Mouse (Mus musculus) forebrain, embryonic 14.5 days (tissue): ENCODE data around the gene Cntfr. TPM values are rescaled to one million over a fixed set of nuclear protein-coding genes. Genes with fewer than 3 reads are reported as not detected.

ENCODE experiments used
- ATAC-seq: fragments of 200-750 bp; cut with Nextera tagmentation; 2 replicates; pipeline ENCODE4 v1.8.0; 2017; ENCODE audit warnings: mild to moderate bottlenecking, moderate library complexity
- DNase-seq: peaks from one replicate; pipeline ENCODE4 v3.0.0-alpha.2; 2015; ENCODE audit warnings: low spot score
- H3K27ac ChIP-seq: fragments of 300-500 bp; sonication (generic); 2 replicates; pipeline ENCODE4 v1.5.1; 2014; ENCODE audit warnings: low read depth, mild to moderate bottlenecking, control low read depth, low read length, moderate library complexity
- H3K27me3 ChIP-seq: fragments of 300-500 bp; sonication (generic); replicated peaks from 2 replicates; pipeline ENCODE4 v1.6.1; 2014; ENCODE audit warnings: low read length, control low read depth, mixed read lengths; ENCODE audit not compliant: control insufficient read depth, insufficient read depth
- H3K36me3 ChIP-seq: fragments of 300-500 bp; sonication (generic); 2 replicates; pipeline ENCODE4 v1.6.1; 2014; ENCODE audit warnings: low read length, control low read depth; ENCODE audit not compliant: control insufficient read depth, insufficient read depth
- H3K4me1 ChIP-seq: fragments of 300-500 bp; sonication (generic); 2 replicates; pipeline ENCODE4 v1.6.1; 2014; ENCODE audit warnings: antibody characterized with exemption, low read length, control low read depth; ENCODE audit not compliant: control insufficient read depth, insufficient read depth
- H3K4me2 ChIP-seq: fragments of 300-500 bp; sonication (generic); 2 replicates; pipeline ENCODE4 v1.6.1; 2014; ENCODE audit warnings: mild to moderate bottlenecking, control low read depth, low read length
- H3K4me3 ChIP-seq: fragments of 300-500 bp; sonication (generic); 2 replicates; pipeline ENCODE4 v1.5.1; 2014; ENCODE audit warnings: low read depth, low read length, control low read depth
- H3K9ac ChIP-seq: fragments of 300-500 bp; sonication (generic); 2 replicates; pipeline ENCODE4 v1.6.1; 2014; ENCODE audit warnings: mild to moderate bottlenecking, low read length, control low read depth, moderate library complexity
- H3K9me3 ChIP-seq: fragments of 300-500 bp; sonication (generic); replicated peaks from 2 replicates; pipeline ENCODE4 v1.6.1; 2016; ENCODE audit warnings: low read length, control low read depth, mixed read lengths; ENCODE audit not compliant: control insufficient read depth
- WGBS: fragments of 180-500 bp; shearing (Covaris S2); extraction: QIAGEN DNeasy Blood & Tissue Kit; methylation state at CpG from one replicate; pipeline ENCODE4 v1.1.7; 2014; 5-methylcytosine and 5-hydroxymethylcytosine counted together
- polyA plus RNA-seq: library from polyadenylated mRNA; unstranded; fragments of >200 nt; fragmentation: Nextera tagmentation; extraction: Ambion mirVana; gene quantifications from 2 replicates; pipeline ENCODE4 v1.2.1, GENCODE M21; 2014

Cntfr gene
- polyA plus RNA-seq, 1 experiment from 2014 or later, result 12.6 TPM

DNA sequence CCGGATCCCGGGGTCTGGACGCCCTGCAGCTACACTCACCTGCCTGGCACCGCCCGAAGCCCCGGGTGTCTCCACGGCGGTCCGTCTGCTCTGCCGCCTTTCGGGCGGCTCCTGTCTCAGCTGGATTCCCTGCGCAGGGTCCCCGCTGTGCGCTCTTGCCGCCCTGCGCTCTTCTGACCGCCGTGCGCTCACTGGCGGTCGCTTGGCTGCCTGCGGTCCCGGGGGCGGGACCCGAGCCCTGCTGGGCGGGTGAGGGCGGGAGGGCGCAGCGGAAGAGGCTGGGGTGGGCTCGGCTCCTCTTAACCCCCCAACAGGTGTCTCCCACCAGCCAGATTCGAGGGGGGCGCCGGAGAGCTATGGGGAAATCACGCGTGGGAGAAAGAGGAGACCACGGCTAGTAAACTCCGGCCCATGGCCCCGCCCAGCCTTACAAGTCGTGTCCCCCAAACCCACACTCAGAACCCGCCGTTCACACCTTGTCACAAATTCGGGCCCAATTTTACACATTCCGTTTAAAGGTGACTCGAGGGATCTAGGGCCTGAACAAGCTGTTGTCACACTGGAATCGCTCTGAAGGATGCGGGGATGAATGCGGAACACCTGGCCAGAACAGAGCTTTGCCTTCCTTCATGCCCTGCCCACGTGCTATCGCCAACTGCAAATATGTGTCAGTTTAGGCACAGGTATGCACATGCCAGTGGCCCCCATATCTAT is 34.3 kb upstream of the Cntfr start, which contains the start of gene Arid3c:
Arid3c (minus strand) TSS at position 91 of the 714 bp plus-strand sequence.
- 2% methylated on average over 50 of the region's 50 CpGs for WGBS
- no peak within 1 kb of the TSS for H3K27ac ChIP-seq
- peak within 1 kb of the TSS; percentile 63 for H3K4me2 ChIP-seq
- H3K27me3 ChIP-seq, result peaks cover 49% of the 10 kb centered on the region
- DNase-seq, result peak; percentile 33
- peaks cover 13% of the 10 kb centered on the region; the same call in 1 of the 2 replicates for H3K4me1 ChIP-seq
- peak within 1 kb of the TSS; percentile 31 for H3K4me3 ChIP-seq
- H3K9ac ChIP-seq, result peak within 1 kb of the TSS; percentile 21; the same call in 1 of the 2 replicates
- no peaks in the 10 kb centered on the region for H3K36me3 ChIP-seq
- H3K9me3 ChIP-seq, result no peaks in the 10 kb centered on the region
- no peak for ATAC-seq

DNA sequence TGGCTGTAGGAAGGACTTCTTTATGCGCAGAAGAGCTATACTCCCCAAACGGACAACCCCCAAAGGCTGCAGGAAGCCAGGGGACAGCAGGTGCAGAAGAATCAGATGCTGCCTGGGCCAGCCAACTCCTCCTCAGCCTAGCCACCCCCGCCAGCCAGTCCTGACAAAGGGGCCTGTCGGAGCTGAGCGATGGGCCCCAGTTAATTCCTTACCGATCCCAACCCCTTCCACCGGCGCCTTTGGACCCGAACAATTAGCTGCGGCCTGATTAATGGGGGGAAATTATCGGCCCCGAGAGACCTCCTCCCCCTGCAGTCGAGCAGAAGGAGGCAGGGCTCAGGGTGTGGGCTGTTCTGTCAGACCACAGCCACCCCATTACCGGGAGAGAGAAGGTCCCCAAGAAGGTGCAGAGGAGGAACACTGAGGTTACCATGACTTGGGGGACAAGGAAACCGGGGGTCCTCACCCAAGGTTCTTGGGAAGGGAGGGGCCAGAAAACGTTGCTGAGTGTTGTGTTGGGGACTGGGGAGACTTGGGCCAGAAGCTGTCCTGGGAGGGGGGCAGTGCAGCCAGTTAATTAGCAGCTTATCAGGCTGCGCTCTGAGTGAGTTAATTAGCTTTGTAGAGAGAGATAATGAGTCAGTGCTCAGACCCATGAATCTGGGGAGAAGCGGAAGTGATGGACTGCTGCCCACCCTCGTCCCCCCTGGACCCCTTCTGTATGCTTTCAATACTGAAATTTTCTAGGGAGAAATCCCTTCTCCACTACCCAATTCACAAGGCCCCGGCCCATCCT is 30.1 kb upstream of the Cntfr start:
- ATAC-seq (peak; percentile 38; the same call in 1 of the 2 replicates), DNase-seq (peak; percentile 65)
- WGBS, result 2% methylated on average over 20 of the region's 20 CpGs
- Histone ChIP-seq H3K4me1 (peaks cover 24% of the 10 kb centered on the region), H3K4me2 (peak overlapping the region; percentile 34), H3K27me3 (peaks cover 52% of the 10 kb centered on the region), H3K9me3 (no peaks in the 10 kb centered on the region), H3K9ac (peak overlapping the region; percentile 26; the same call in 1 of the 2 replicates), H3K4me3 (no peak overlapping the region), H3K36me3 (no peaks in the 10 kb centered on the region), H3K27ac (peak overlapping the region; percentile 49; the same call in 1 of the 2 replicates)

DNA sequence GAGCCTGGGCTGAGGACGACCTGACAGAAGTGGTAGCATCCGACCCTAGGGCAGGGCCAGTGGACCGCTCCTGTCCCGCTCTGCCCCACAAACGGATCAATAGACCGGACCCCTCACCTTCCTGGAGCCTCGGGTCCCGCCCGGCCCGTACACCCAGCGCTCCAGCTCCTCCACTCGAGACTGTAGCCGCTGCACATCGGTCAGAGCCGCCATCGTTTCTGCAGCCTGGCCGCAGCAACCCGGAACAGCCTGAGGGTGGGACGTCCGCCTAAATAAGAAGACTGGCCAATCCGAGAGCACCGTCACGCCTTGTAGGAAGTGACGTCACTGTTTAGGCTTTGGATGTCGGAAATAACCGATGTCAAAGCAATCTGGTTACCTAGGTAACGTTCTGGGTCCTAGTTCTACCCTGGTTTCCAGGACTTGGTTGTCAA is 26.0 kb upstream of the Cntfr start, which contains the start of gene Dctn3:
Dctn3 (minus strand) TSS at position 253 of the 434 bp plus-strand sequence.
- H3K4me2 ChIP-seq, result peak within 1 kb of the TSS; percentile 86
- H3K27me3 ChIP-seq, result peaks cover 15% of the 10 kb centered on the region
- peak within 1 kb of the TSS; percentile 91 for H3K9ac ChIP-seq
- peak within 1 kb of the TSS; percentile 93 for H3K4me3 ChIP-seq
- WGBS, result under 1% methylated on average over 27 of the region's 27 CpGs
- peaks cover 27% of the 10 kb centered on the region for H3K4me1 ChIP-seq
- ATAC-seq, result peak; percentile 96
- no peaks in the 10 kb centered on the region for H3K9me3 ChIP-seq
- H3K27ac ChIP-seq, result no peak within 1 kb of the TSS
- peaks cover 23% of the 10 kb centered on the region for H3K36me3 ChIP-seq
- DNase-seq, result peak; percentile 100

DNA sequence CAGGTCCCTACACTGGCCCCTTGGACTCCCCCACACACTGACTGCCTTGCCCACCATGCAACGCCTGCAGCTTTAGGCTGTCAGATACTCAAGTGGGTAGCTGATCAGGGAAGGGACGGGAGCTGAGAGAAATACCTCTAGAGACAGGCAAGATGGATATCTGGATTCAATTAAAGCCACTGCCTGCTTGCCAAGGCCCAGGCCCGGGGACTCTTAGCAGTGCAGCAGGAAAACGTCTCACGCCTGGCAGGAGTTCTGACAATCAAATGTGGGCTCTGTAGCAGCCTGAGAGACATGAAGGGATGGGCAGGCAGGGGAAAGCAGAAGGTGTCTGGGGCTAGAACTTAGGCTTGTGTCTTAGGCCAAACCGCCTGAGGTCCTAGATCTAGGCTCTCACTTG is 19.9 kb upstream of the Cntfr start:
- no peak for DNase-seq
- H3K36me3 ChIP-seq, result peaks cover 46% of the 10 kb centered on the region

DNA sequence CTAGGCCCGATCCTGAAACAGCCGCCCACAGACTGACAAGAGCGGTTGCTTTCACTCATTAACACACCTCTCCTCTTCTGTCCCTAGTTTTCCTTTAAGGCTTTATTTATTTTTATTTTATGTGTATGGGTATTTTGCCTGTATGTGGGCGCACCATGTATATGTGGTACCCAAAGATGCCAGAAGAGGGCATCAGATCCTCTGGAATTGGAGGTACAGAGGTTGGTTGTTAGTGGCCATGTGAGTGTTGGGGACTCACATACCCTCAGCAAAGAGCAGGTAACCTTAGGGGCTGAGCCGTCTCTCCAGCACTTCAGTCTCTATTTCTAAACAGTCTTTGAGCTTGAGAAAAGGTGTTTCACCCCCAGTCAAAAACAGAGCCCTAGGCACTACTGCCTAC is 18.7 kb upstream of the Cntfr start:
- peaks cover 20% of the 10 kb centered on the region for H3K4me1 ChIP-seq
- no peak overlapping the region for H3K9ac ChIP-seq
- 81% methylated on average over 5 of the region's 5 CpGs for WGBS
- H3K4me3 ChIP-seq, result no peak overlapping the region
- no peaks in the 10 kb centered on the region for H3K27me3 ChIP-seq
- no peaks in the 10 kb centered on the region for H3K9me3 ChIP-seq
- H3K36me3 ChIP-seq, result peaks cover 49% of the 10 kb centered on the region
- no peak for ATAC-seq
- no peak overlapping the region for H3K4me2 ChIP-seq
- no peak for DNase-seq
- no peak overlapping the region for H3K27ac ChIP-seq

More for the DNA sequence above, 19.9 kb upstream of the Cntfr start:
- no peaks in the 10 kb centered on the region for H3K27me3 ChIP-seq
- H3K4me1 ChIP-seq, result peaks cover 15% of the 10 kb centered on the region
- no peak overlapping the region for H3K9ac ChIP-seq
- ATAC-seq, result no peak
- H3K27ac ChIP-seq, result no peak overlapping the region
- WGBS, result 78% methylated on average over 6 of the region's 6 CpGs
- no peak overlapping the region for H3K4me2 ChIP-seq
- H3K4me3 ChIP-seq, result no peak overlapping the region
- H3K9me3 ChIP-seq, result no peaks in the 10 kb centered on the region

DNA sequence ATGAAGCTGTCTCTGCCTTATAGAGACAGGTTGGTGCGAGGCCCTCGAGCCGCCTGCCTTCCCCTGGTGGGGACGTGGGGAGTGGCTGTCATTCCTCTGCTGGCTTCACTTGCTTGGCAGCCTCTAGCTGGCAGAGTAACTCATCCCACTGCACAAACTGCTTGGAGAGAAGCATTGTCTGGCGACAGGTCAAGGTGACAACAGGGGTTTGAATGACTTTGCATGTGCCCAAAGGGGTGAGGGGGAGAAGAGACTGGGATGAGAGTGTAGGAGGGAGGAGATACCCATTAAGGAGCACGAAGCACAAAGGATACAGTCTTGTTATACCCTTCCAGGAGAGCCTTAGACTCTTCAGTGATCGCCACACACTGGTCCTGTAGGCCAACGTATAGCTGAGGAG is 18.2 kb upstream of the Cntfr start:
- Histone ChIP-seq H3K9me3 (no peaks in the 10 kb centered on the region), H3K4me1 (peaks cover 20% of the 10 kb centered on the region), H3K4me3 (no peak overlapping the region), H3K27me3 (no peaks in the 10 kb centered on the region), H3K36me3 (peaks cover 47% of the 10 kb centered on the region), H3K27ac (no peak overlapping the region), H3K9ac (no peak overlapping the region), H3K4me2 (no peak overlapping the region)
- no peak for ATAC-seq
- no peak for DNase-seq
- WGBS, result 82% methylated on average over 8 of the region's 8 CpGs

DNA sequence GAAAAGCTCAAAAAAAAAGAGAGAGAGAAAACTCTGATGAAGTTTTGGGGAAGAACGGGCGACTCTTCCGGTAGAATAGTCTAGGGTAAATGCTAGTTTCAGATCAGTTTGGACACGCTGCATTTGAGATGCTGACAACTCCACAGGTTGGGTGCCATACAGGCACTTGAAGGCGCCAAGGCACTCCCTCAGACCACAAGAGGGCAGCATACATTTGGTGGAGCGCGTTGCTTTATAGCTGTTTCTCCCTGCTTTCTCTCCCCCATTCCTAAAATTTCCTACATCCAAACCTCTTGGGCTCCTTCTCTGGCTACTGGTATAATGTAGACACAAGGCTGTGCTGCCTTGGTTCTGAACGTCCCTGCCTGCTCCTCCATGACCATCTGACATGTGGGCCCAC is 17.4 kb upstream of the Cntfr start:
- Histone ChIP-seq H3K4me2 (peak overlapping the region; percentile 80), H3K9ac (no peak overlapping the region), H3K4me3 (peak overlapping the region; percentile 76), H3K27ac (no peak overlapping the region), H3K4me1 (peaks cover 20% of the 10 kb centered on the region), H3K27me3 (no peaks in the 10 kb centered on the region), H3K9me3 (no peaks in the 10 kb centered on the region), H3K36me3 (peaks cover 39% of the 10 kb centered on the region)
- DNase-seq, result peak; percentile 90
- 0 out of 2 replicates have a peak, but pooled peaks have one; percentile 33 for ATAC-seq
- 15% methylated on average over 8 of the region's 8 CpGs for WGBS

DNA sequence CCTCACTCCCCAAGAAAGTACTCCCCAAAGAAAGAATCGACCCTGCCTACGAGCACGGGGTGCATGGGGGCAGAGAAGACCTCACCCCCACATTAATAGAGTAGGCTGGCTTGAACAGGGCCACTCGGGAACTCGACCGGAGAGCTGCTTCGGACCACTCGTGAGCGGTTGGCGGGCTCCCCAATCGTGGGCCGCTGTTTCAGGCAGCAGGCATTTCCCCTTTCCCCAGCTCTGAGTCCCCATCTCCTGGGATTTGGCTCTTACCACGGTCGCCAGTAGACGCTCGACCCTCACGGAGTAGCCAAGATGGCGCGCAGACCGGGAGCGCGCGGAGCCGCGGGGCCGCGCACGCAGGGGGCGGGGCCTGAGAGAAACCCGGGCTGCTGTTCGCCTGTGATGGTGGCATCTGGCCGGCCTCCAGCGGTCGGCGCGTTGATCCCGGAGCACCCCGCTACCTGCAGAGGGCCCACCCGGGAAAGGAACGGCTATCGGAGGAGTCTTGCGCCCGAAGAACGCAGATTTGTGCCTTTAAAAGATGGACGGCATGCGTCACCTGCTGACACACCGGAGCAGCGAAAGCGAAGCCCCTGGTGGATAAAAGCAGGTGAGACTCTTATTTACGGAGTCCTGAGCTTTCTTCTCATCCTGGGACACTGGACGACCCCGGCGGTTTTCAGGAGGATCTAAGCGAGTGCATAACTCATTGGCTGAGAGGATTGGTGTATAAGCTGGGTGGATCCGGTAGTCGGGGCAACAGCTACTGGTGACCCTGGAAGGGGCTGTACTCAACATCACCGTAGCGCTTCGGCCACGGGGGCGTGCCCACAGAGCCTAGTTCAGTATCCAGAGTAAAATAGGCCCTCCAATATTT is 16.5 kb upstream of the Cntfr start, which contains the start of gene Rpp25l:
Rpp25l (minus strand) TSS at position 338 of the 871 bp plus-strand sequence.
- DNase-seq (peak; percentile 87), ATAC-seq (peak; percentile 67)
- Histone ChIP-seq H3K9ac (peak within 1 kb of the TSS; percentile 92), H3K36me3 (peaks cover 30% of the 10 kb centered on the region), H3K4me1 (peaks cover 20% of the 10 kb centered on the region), H3K4me2 (peak within 1 kb of the TSS; percentile 80), H3K27me3 (no peaks in the 10 kb centered on the region), H3K9me3 (no peaks in the 10 kb centered on the region), H3K27ac (peak within 1 kb of the TSS; percentile 63), H3K4me3 (peak within 1 kb of the TSS; percentile 76)
- WGBS, result under 1% methylated on average over 61 of the region's 61 CpGs
